Mouse (Mus musculus): ENCODE measurements around the gene Ppp1r12b.

GRCm38 (mm10) chr1:134938233-134938632 lies 17.5 kb downstream of the Ppp1r12b start:
- TF ChIP-seq POLR2A (IDR thresholded peaks at IDR 0.05; ENCODE audit: extremely low read depth, insufficient read depth, low read length) (no peak), CTCF (IDR thresholded peaks at IDR 0.05; ENCODE audit: low read depth, low read length) (no peak)

All from liver, adult 2 months (tissue).